Mouse (Mus musculus) lung, adult 18-20 months (tissue): Measurements from ENCODE around the gene Reep6.
A peak's percentile ranks its signal among the peaks of the same experiment; 100 is the strongest.

Source experiments
- DNase-seq, 2 experiments: peaks; one replicate each; pipeline ENCODE4 v3.0.0; 2022; ENCODE audit warnings: mixed read lengths in 2 of 2

The Reep6 gene

GRCm38 (mm10) chr10:80356737-80357136 is 27.0 kb downstream of the Reep6 start:
- DNase-seq = no peak

DNA sequence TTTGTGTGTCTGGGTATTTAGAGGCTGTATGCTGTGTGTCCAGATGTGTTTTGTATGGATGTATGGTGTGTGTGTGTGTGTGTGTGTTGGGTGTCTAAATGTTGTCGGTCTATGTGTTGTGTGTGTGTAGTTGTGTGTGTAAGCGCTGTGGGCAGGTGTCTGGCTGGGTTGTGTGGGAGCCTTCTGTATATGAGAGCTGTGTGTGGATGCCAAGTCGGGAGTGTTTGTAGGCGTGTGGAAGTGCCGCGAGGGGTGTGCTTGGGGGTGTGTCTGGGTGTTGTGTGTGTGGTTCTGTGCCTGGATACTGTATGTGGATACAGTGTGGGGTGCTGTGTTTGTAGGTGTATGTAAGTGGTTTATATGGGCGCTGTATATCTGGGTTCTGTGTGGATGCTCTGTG is 27.6 kb downstream of the Reep6 start:
- DNase-seq = no peak

DNA sequence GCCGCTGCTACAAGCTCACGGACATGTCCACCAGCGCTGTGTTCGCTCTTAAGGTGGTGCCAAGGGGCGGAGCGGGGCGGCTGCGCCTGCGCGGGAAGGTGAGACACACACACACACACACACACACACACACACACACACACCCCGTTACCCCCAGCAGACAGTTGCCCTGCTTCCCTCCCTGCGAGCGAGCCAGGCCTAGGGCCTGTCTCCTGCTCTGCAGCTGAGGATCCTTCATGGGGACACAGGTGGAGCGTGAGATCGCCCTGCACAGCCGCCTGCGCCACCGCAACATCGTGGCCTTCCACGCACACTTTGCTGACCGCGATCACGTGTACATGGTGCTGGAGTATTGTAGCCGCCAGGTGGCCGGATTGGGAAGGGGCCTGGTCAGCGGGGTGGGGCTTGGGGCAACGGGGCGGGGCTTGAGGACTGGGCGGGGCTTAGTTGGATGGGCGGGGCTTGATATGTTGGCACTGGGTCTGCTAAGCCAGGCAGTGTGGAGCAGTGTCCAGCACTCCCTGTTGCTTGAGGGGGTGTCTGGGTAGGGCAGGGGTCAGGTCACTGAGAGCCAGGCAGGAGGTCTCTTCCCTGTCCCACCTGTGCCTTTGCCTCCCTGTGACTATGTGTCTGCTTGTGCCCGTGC is 28.4 kb downstream of the Reep6 start:
- peak; percentile 33 to 55 for DNase-seq

DNA sequence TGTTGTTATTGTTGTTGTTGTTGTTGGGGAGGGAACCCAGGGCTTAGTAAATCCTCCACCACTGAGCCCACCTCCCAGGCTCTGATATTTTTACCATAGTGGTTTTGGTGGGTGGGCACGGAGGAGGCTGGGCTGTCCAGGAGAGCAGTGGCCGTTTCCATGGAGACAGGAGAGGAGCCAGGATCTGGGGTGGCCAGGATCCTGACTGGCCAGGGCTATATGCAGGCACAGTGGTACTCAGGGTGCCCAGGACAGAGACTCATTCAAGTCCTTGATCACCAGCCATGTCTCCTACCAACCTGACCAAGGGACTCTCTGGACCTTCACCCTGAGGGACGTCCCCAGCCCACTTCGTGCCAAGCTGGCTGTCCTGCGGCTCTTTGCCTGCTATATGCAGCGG is 34.0 kb downstream of the Reep6 start:
- DNase-seq = no peak

- DNase-seq = no peak
These were observed 36.0 kb downstream of the Reep6 start for GRCm38 (mm10) chr10:80365736-80366135.

- no peak for DNase-seq
These were observed 38.2 kb downstream of the Reep6 start for GRCm38 (mm10) chr10:80367954-80368353.

- no peak for DNase-seq
These were observed 38.6 kb downstream of the Reep6 start for GRCm38 (mm10) chr10:80368392-80368791.

- DNase-seq = no peak
These were observed 40.4 kb downstream of the Reep6 start for GRCm38 (mm10) chr10:80369995-80370747.

- DNase-seq = peak; percentile 81 to 84
These were observed 41.7 kb downstream of the Reep6 start for GRCm38 (mm10) chr10:80371411-80371966.

- no peak for DNase-seq
These were observed 42.2 kb downstream of the Reep6 start for GRCm38 (mm10) chr10:80371983-80372382.

DNA sequence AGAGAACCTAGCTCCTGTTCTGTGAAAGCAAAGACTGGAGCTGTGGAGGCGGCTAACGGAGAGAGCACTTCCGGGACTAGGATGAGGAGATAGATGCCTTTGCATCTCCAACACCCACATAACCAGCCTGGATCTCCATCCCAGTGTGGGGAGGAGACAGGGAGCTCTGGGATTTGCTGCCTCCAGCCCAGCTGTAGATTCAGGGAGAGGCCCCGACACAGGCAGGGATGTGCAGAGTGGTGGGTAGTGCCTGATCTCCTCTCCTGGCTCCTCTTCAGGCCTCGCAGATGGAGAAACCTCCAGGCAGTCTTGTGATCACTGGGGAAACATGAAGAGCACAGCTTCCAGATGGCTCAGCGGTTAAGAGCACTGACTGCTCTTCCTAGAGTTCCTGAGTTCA is 43.0 kb downstream of the Reep6 start:
- DNase-seq = no peak

GRCm38 (mm10) chr10:80374063-80374462 is 44.3 kb downstream of the Reep6 start:
- DNase-seq = peak; percentile 78 to 84

- peak; percentile 86 to 92 for DNase-seq
These were observed 46.4 kb downstream of the Reep6 start for GRCm38 (mm10) chr10:80376160-80376559.

- DNase-seq = no peak
These were observed 48.0 kb downstream of the Reep6 start for GRCm38 (mm10) chr10:80377716-80378115.

GRCm38 (mm10) chr10:80382641-80383365 is 53.0 kb downstream of the Reep6 start:
- DNase-seq = no peak

DNA sequence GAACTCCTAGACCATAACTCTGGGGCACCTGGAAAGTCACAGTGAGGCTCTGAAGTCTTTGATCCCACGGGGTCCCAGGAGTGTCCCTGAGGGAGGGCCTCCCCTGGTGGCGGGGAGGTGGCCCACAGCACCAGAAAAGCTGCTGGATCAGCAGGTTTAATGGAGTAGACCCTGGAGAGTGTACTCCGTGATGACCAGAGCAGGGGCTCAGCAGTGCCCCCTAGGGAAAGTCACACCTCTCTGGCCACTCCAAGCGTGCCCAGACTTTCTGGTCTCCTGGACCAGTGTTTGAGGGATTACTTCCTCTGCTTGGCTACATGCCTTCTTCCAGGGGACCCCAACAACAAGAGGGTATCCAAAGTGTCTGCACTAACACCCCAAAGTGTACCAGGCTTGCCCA is 53.7 kb downstream of the Reep6 start:
- no peak for DNase-seq

DNA sequence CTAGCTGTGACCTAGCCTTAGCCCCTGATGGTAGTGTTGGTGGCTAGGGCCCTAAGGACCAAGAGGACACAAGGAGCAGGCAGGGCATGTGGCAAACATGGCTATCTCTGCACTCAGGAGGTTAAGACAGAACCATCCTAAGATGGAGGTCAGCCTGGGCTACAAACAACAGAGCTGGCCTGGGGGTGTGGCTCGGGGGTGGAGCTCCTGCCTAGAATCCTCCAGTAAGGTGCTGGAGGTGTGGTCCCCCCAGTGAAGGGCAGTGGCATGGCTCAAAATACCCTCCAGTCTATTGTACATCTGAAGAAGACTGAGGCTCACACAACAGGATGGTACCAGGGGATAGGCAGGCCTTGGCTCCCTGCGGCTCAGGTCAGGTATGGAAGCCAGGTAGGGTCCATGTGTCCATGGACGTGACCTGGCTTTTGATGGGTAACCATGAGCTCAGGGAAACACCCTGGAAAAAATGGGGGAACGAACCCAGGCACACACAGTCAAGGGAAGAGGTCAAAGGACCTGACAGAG is 54.4 kb downstream of the Reep6 start:
- DNase-seq = no peak

DNA sequence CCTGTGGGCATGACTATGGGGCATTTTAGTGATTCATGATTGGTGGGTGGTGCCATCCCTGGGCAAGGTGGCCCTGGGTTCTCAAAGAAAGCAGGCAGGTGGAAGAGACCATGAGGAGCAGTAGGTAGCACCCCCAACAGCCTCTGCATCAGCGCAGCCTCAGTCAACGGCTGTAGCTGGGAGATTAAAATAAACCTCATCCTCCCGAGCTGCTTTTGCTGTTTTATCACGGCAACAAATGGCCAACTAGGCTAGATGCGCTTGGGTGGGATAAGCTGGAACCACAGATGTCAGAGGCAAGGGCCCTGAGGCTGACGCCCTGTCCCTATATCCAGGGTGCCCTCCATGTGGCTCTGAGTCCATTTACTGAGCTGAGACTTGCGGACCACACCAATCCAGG is 55.0 kb downstream of the Reep6 start:
- no peak for DNase-seq

DNA sequence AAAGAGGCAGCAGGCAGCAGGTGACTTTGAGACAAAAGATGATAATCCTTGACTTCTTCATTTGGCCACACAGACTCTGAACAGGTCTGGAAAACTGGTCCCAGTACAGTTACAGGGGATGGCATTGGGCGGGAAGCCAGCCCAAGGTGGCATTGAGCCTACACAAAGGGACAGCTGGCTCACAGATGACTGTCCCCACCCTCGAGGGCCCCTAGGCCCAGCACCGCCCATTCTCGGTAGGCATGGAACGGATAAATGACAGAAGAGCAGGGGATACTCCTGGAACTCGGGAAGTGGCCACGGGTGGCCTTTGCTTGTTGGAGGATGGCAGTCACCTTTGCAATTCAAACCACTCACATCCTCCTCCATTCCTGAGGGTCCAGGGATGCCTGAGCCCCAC is 55.6 kb downstream of the Reep6 start:
- DNase-seq = no peak
